Mouse (Mus musculus) lung, adult 2 months (tissue): ENCODE data around the gene Ccdc82.

Experiments used
- CTCF ChIP-seq: fragments of 200-500 bp; IDR thresholded peaks from 2 replicates; pipeline ENCODE4 v1.5.1; 2011; ENCODE audit warnings: mild to moderate bottlenecking, low read length, control low read depth; ENCODE audit not compliant: insufficient read depth
- POLR2A ChIP-seq: fragments of 200-500 bp; IDR thresholded peaks from 2 replicates; pipeline ENCODE4 v1.6.1; 2011; ENCODE audit warnings: low read depth, mild to moderate bottlenecking, control low read depth, low read length, borderline replicate concordance; ENCODE audit errors: extremely low read depth

DNA sequence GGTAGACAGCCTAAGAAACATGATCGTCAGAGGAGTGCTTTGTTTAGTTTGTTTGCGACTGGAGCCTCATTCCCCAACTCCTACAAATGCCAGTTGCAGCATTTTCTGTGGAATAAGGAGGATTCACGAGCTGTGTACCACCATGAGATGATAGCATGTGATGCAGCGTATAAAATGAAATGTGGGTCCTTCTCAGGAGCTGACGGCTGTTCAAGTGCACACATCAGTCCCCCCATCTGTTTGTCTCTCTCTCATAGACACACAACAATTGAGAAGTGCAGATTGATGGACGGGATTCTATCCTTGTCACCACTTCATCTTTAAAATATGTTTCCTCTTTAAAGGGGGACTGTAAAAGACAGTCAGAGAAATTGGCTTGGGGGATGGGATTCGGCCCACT lies 63.1 kb downstream of the Ccdc82 start:
- TF ChIP-seq CTCF (no peak), POLR2A (no peak)
